Mouse (Mus musculus) retina, embryonic 14.5 days (tissue): ENCODE data around the gene Tpsb2.

ENCODE experiments used
- DNase-seq: peaks from one replicate; pipeline ENCODE4 v3.0.0-alpha.2; 2015; ENCODE audit warnings: low spot score

The Tpsb2 gene

GRCm38 (mm10) chr17:25366005-25366404 lies at the start of gene Tpsb2:
Tpsb2 (plus strand) TSS chr17:25366305.
- no peak for DNase-seq

GRCm38 (mm10) chr17:25318354-25318753 lies 47.8 kb upstream of the Tpsb2 start, which contains the start of gene Prss29:
Prss29 (plus strand) TSS chr17:25318654.
- DNase-seq = no peak

DNA sequence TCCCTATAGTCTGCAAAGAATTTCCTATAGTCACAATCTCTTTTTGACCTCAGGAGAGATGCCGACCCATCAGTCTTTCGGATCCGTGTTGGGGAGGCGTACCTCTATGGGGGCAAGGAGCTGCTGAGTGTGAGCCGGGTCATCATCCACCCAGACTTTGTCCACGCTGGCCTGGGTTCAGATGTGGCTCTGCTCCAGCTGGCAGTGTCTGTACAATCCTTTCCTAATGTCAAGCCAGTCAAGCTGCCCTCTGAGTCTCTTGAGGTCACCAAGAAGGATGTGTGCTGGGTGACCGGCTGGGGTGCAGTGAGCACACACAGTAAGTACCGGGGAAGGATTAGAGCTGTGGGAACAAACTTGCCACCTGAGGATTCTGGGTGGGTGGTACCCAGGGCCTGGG lies 45.3 kb upstream of the Tpsb2 start:
- no peak for DNase-seq

- no peak for DNase-seq
Measured at GRCm38 (mm10) chr17:25322930-25323329, 43.2 kb upstream of the Tpsb2 start.

- no peak for DNase-seq
Measured at GRCm38 (mm10) chr17:25332321-25332720, 33.8 kb upstream of the Tpsb2 start.

DNA sequence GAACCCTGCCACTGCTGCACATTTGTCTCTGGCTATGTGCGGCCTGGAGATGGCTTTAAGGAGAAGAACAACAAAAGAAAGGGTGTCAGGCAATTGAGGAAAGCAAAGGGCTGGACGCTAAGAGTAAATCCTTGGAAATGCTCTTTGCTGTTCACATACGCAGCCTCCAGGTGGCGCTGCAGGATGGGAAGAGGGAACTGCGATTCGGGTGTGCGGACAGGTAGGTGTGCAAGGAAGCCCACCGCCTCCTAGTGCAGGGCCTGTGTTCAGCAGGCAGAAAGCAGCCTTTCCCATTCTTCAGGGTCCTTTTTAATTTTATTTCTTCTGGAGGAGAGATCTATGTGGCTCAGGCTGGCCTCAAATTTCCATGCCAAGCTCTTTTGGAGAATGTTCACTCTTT lies 32.2 kb upstream of the Tpsb2 start:
- DNase-seq = peak; percentile 84

GRCm38 (mm10) chr17:25338218-25338617 lies 27.9 kb upstream of the Tpsb2 start:
- DNase-seq = no peak

- no peak for DNase-seq
Measured at GRCm38 (mm10) chr17:25340003-25340402, 26.1 kb upstream of the Tpsb2 start.

DNA sequence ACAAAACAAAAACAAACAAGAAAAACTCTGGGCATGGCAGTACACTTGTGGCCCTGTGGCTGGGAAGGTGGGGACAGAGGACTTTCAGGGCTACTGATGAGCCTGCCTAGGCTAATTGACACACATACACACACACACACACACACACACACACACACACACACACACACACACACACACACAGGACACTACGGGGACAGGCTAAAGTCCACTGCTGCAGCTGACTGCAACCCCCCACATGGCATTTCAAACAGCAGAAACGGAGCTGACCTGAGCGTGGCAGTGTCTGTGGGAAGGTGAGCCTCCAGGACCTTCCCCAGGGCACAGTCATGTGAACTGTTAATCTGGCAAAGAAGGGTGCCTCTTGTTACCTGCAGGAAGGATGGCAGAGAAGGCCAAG lies 24.6 kb upstream of the Tpsb2 start:
- DNase-seq = no peak

GRCm38 (mm10) chr17:25345462-25345861 lies 20.6 kb upstream of the Tpsb2 start, which contains the start of gene Tpsab1:
Tpsab1 (minus strand) TSS chr17:25345562.
- no peak for DNase-seq

DNA sequence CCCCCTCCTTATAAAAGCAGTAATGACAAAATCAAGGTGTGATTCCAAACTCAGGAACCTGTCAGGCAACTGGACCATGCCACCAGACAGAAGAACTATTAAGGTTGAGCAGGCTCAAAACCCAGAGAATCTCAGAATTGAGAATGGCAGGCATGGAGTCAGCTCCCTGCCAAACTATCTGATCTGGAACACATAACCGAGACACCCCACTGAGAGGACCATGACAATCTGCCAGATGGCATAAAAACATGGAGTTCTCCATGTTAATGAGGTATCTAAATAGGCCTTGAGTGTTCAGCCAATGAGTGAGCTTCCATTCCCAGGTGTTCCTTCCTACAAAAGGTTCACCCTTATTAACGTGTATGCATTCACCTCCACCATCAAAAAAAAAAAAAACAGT lies 4.8 kb upstream of the Tpsb2 start:
- DNase-seq = no peak

- DNase-seq = peak; percentile 44
Measured at GRCm38 (mm10) chr17:25363726-25364125, 2.4 kb upstream of the Tpsb2 start.

GRCm38 (mm10) chr17:25368973-25369372 lies 2.9 kb downstream of the Tpsb2 start, which contains the start of gene Tpsg1:
Tpsg1 (plus strand) TSS chr17:25369273.
- no peak for DNase-seq

DNA sequence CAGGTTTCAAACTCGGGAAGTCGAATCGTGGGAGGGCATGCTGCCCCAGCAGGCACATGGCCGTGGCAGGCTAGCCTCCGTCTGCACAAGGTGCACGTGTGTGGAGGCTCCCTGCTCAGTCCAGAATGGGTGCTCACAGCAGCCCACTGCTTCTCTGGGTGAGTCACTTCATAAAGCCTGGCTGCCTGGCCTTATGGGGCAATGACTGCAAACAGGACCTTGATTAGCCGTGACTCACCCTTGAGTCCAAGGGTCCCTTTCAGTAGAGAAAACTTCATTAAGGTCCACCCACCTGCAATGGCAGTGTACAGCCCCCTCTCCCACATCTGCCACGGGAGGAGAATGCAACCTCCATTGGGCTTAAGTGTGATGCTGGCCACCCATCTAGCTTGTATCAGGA lies 6.4 kb downstream of the Tpsb2 start:
- DNase-seq = no peak

DNA sequence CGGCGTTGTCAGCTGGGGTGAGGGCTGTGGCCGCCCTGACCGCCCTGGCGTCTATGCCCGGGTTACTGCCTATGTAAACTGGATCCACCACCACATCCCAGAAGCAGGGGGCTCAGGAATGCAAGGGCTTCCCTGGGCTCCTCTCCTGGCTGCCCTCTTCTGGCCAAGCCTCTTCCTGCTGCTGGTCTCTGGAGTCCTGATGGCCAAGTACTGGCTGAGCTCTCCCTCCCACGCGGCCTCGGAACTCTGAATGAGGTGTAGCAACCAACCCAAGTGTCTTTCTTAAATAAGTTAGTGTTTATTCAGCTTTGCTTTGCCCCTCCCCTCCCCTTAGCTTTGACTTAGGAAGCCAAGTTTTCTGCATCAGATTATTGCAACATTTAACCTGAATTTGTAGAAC lies 7.9 kb downstream of the Tpsb2 start:
- peak; percentile 45 for DNase-seq

DNA sequence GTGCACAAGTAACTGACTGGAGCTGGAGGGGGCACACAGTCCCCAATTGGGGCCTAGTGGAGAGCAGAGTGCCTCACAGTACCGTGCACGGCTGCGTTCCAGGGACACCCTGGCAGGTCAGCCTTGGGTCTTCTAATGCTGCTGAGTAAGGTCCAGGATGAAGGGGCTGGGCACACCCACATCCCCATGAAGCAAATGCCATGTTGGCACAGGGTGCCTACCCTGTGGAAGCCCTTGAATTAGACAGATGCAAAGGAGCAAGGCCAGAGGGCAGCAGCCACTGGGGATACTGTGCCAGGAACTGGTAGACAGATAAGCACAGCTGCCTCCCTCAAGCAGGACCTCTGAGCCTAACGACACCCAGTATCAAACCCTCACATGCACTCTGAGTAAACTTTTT lies 28.4 kb downstream of the Tpsb2 start:
- no peak for DNase-seq

DNA sequence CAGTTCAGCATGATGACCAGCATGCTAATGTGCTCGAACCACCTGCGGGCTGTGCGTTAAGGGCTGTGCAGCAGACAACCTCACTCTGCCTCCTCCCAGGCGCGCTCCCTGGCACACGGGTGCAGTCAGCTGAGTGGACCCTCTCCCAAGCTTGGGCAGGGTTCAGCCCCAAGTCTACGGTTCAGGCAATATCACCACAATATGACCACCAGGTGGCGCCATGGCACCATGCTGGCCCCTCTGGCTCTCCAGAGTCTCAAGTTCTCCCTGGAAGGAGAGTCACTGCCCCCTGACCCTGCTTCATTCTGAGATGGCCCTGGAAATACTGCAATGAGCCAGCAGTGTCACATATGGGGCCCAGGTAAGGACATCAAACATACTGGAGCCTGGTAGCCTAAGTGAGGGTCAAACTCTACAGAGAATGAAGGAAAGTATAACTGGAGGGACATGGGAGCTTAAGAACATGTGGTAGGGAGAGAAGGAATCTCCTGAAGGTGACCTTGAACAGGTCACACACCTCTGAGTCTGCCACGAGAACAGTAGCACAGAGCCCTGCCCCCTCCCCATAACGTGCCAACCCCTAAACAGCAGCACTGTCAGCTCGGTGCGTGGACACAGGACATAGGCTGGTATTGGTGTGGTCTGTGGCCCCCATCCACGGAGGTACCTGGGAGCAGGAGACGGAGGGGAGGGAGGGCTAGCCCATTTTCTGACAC lies 31.9 kb downstream of the Tpsb2 start:
- peak; percentile 96 for DNase-seq

- DNase-seq = no peak
Measured at GRCm38 (mm10) chr17:25398520-25398838, 32.4 kb downstream of the Tpsb2 start.

GRCm38 (mm10) chr17:25400443-25400842 lies 34.3 kb downstream of the Tpsb2 start:
- peak; percentile 71 for DNase-seq

DNA sequence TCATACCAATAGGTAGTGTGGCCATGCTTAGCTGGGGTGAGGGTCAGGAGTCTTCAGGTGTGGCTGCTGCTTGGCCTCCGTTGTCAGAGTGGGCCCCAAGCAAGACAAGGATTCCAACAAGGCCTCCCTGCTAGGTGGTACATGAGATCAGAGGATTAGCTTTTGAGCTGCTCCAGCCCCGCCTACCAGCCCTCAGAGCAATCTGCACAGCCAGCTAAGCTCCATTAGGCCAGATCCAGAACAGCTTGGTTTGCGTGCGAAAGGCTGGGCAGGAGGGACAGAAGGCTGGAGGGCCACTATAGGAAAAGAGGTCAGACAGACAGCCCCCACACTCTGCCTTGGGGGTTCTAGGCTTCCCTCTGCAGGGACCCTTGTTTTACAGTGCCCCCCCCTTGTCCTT lies 35.4 kb downstream of the Tpsb2 start:
- peak; percentile 55 for DNase-seq

DNA sequence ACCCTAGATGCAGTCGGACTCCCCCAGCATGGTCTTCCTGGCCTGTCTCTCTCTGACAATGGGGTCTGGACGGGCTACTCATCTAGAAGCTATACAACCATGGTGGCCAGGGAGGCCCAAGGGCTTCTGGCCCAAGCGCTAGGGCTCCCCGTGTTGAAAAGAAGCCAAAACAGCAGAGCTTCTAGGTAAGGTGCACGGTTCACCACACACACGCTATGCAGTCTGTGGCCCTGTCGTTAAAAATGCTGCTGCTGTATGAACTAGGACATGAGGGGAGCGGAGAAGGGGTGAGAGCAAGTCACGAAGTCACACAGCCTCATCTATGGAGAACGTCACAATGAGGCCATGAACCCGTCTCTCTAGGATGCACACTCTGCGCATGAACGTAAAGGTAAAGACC lies 36.1 kb downstream of the Tpsb2 start:
- DNase-seq = no peak

GRCm38 (mm10) chr17:25404190-25404589 lies 38.1 kb downstream of the Tpsb2 start:
- DNase-seq = no peak

DNA sequence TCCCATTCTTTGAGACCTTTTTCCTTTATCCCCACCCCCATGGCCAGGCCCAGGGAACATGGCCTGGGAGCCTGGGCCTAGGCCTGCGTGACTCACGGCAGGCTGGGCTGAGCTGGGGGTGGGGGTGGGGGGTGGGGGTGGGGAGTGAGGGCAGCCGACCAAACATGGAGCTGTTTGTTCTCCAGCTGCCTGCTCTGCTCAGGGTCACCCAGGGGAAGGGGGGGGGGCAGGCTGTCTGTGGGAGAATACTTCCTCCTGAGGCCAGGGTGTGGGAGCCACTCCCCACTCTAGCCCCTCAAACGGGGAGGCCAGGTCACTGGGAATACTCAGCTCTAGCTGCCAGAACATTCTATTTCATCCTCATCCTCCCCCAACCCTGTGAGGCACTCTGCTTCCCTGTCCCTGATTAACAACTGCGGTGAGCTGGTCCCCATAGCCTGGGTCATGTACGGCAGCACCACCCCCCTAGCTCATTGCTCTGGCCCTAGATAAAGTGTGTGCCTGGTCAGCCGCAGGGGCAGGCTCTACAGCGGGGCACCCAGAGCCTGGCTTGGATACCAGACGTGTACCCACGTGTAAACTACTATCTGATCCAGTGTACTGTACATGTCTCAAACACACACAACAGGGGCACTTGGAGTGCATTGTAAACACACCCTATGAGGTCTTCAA lies 39.3 kb downstream of the Tpsb2 start:
- DNase-seq = no peak

GRCm38 (mm10) chr17:25406011-25406441 lies 39.9 kb downstream of the Tpsb2 start:
- DNase-seq = no peak
